Mouse (Mus musculus) cerebellum, adult 11-12 months (tissue): ENCODE data around the gene Ccdc71.

Experiments used
- DNase-seq: peaks from one replicate; pipeline ENCODE4 v3.0.0; 2022

Gene Ccdc71

DNA sequence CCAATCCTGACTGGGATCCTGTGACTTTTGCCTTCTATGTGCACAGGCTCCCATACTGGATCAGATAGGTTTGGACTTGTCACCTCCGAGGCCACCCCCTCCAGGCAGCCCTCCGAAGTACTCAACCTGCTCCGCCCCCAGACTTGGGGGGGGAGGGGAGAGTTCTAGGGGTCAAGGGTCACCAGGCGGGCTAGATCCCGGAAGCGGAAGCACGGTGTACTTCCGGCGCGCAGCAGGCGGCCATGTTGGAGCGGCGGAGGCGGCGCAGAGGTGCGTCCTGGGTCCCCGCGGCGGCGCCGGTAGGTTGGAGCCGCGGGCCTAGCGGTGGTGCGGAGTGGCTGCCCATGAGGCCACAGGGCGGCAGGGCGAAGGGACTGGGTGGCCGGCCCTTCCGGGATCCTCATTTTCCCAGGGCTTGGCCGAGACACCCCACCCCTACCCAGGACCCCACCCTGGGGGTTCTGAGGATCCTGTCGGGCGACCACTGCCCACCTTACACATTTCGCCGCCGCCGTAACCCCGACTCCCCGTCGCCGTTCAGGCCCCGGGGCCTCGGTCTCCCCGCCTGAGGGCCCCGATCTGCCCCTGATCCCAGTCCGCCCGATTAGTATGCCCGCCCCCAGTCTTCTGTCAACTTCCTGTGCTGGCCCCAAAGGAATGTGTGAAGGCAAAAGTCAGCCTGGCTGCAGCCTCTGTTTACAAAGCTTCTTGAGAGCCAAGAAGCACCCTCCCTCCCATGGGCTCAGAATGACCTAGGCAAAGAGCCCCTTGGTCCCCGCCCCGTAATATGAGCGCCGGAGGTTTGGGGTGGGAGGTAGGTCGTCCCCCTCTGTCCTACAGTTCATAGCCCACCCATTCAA lies at the start of gene Ccdc71:
Gene Ccdc71 (plus strand): TSS at position 209 of the 860 bp plus-strand sequence.
- DNase-seq = peak; percentile 86

DNA sequence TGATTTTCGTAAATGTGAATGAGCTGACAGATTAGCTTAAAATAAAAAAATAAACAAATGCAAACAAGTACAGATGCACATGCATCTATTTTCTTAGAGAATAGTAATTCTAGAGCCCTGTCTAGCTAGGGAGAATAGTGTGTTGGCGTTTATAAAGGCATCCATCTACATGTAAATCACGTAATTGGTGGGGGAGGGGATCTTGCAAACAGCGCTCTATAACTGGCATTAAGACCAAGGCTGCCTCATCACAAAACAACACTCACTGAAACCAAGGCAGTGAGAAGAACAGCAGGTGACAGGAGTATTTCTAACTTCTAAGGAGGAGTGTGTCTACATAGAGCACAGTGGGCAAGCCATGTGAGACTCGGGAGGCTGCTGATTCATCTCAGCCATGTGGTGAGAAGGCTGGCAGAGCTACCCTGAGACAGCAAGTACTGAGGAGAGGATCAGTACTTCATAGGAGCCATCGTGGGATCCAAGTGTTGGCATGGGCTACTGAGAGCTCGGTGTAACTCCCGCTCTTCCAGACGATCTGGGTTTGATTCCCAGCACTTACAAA lies 48.9 kb upstream of the Ccdc71 start:
- no peak for DNase-seq

DNA sequence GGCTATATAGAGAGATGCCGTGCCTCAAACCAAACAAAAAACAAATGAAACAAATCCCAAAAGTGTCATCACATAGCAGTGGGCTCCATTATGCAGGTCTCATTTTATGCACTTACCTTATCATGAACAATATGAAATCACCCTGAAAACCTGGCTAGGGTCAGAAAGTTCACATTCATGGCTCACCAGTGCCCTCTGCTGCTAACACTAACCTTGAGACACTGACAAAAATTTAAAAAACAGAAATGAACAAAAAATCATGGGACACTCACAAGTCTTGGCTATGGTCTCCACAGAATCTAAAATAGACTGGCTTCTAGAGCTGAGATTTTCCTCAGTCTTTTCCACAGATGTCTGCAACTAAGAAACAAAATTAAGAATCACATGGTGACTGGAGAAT lies 48.1 kb upstream of the Ccdc71 start:
- DNase-seq = no peak

DNA sequence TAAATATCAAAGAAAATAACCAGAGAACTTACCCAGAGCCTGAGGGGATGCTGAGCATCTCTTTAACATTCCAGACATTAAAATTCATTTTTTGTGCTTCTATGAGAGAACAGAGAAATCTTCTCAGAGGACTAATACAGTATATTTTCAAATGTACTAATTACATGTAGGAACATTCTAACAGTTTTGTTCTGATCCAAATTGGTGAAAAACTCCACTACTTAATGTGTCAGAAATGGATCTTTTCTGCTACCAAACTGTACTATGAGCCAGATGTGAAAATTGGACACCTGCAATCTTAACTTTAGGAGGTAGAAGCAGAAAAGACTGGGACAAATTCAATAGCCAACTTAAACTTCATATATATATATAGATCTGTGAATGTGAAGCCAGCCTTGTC lies 31.9 kb upstream of the Ccdc71 start, which contains the start of gene Ccdc36:
Gene Ccdc36 (minus strand): TSS at position 101 of the 400 bp plus-strand sequence.
- no peak for DNase-seq

DNA sequence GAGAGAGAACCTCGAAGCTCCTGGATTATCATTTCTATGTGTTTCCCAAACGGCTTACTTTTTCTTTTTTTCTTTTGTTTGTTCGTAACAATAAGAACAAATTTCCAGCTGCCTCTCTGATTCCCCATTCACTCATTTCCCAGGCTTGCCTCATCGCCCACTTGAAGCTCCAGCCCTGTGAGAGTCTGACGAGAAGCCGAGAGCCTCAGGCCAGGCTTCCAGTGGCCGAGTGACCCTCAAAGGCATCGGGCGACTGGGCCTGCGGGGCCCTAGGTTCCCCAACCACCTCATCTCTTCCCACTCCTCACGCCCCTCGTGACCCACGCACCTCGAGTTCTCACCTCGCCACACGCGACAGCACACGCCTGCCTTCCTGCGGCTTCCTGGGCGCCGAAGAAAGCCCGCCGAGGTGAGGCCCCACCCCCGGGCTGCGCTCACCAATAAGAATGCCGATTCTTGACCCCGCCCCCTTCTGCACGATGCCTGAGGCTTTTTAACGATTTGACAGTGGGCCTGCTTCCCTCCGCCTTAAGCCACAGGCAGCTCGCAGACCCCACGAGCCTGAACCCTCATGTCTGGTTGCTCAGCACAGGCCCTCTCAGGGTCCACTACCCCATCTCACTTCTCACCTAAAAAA lies 28.8 kb upstream of the Ccdc71 start:
- DNase-seq = no peak

DNA sequence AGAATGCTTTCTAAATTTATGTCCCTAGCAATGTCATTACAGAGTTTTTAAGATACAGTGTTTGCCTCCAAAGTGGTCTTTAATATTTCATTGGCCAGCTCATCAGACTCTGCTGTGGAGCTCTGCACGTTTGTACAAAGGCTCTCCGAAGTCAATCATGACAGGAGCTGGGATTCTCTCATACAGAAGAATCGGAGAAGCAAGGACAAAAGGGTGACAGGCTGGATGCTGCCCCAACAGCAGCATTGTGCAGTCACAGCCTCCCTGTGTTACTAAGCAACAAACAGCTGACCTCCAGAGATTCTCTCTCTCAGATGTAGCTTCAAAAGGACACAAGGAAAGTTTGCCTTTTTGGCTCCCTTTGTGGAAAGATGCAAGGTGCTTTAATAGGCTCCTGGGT lies 24.1 kb upstream of the Ccdc71 start, which contains the start of gene BC048562:
Gene BC048562 (plus strand): TSS at position 301 of the 400 bp plus-strand sequence.
- no peak for DNase-seq

DNA sequence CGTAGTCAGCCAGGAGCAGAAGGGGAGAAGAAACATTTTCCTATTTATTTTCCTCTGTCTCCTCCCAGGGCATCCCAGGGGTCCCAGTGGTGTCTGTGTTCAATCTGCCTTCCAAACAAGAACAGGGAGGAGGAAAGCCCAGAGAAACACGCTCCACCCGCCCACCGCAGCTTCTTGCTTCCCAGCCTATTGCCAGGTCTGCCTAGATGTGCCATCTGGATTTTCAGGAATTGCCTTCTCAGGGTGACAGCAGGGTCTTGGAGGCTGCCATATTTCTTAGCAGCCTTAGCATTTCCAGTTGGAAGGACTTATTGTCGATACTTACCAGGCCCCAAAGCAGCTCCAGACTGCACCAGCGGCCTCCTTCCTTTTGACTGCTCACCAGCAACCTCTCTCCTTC lies 21.2 kb upstream of the Ccdc71 start:
- no peak for DNase-seq

DNA sequence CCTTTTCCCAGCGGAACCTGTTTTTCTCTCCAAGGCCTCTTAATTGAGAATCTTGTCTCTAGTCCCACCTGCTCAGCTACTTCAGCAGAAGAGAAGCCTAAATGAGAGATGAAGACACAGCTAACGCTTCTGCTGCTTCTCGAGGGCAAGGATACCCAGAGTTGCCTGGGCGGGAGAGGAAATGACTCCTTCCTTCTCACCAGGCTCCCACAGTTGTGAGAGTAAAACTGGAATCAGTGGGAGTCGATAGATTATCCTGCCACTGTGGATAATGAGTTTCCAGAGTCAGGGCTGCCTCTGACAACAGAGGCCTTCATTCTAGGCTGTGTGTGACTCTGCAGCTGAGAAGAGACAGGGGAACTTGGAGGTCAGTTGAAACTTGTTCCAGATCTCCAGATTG lies 19.8 kb upstream of the Ccdc71 start:
- no peak for DNase-seq

DNA sequence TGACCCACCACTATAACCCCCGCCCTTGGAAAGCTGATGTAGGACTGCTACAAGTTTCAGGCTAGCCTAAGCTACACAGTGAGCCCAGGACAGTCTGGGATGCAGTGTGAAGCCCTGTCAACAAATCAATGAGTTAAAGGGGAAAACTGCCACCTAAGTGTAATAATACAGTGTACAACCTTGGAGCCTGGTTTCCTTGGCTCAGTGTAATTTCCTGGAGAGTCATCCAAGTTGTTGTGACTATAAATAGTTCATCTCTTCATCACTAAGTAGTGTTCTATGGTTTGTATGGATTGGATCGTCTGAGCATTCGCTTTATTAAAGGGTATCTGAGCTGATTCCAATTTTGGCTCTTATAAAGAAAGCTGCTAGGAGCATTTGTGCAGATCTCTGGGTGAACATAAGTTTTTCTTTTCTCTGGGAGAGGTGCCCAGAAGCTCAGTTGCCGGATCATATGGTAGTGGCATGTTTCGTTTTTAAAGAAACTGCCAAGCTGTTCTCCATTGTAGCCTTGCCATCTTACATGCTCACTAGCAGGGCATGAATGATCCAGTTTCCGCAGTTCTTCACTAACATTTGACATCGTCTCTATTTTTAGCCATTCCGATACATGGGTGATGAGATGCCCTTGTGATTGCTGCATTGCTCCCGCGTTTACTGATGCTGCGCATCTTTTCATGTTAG lies 18.9 kb upstream of the Ccdc71 start:
- DNase-seq = no peak

DNA sequence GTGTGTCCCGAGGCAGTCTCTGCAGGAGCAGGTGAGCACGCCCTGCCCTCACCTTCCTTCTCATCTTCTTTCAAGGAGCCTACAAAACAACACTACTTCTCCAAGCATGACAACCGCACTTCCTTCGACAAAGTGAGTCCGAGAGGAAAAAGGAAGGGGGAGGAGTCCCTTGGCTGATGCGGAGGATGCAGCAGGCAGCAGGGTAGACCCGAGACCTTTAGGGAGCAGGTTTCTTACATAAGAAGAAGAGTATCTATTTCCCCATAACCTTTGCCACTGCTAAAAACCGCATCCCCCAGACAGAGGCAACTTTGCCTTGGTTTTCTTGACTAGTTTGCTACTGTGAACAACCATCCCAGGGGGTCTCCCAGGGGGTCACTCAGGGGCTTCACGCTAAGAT lies 15.2 kb upstream of the Ccdc71 start:
- no peak for DNase-seq

DNA sequence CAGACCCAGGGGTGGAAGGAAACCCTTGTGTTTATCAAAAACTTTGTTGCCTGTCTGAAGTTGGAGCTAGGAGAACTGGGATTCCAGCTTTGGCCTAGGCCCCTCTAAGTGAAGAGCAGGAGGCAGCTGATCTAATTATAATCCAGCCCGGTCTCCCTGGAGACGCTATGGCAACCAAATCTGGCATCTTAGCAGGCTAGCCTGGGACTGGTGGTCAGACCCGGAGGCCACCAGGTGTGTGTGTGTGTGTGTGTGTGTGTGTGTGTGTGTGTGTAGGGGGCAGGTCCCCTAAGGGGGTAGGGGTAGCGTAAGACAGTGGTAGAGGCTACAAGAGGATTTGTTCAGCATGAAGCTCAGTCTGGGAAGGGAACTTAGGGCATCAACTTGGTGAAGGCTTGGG lies 10.5 kb upstream of the Ccdc71 start:
- DNase-seq = no peak

DNA sequence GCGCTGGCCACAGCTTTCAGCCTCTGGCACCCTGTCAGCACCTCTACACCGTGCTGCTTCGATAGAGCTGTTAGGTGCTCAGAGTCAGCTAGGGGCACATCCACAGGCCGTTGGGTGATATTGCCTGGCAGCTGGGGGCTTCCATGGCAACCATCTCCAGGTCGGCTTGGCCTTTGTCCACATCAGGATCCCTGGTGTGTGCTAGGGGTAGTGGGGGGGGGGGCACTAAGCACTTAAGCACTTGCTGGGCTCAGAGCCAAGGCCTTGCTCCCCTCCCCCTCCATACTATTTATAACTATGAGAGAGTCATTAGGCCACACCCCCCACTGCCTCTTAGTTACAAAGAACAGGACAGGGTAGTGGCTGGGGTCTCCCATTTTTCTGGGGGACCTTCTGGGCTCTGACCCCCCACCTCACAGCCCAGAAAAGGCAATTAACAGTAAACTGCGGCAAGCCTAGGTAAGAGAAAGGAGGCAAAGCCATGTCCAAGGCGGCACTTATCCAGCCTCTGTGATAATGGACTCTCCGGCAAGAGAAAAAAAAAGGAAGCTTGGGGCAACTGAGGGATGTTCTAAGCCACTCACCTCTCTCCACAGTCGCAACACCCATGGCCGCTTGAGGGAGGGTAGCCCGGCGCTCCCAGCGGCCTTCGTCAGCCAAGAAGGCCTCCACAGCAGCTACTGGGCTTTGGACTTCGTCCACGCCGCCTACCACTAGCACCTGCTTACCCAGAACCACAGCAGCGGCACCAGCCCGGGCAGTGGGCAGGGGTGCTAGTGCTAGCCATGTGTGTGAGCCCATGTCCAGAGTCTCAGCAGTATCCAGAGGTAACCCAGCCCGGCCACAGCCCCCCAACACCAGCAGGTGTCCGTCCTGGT lies 9.8 kb upstream of the Ccdc71 start:
- DNase-seq = peak; percentile 43

DNA sequence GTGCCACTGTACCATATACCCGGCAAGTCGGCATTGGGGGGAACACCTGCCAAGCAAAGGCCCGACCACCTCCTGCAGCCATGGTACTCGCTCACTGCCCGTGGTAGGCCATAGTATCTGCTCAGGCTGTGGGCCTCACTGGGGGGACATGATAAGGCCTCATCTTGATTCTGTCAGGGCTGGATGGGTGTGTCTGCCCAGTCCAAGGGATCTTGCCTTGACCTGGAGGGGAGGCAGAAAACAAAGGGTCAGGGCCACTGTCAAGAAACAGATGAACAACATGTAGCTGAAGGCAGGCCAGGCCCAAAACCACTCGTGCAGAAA lies 9.2 kb upstream of the Ccdc71 start:
- DNase-seq = no peak

DNA sequence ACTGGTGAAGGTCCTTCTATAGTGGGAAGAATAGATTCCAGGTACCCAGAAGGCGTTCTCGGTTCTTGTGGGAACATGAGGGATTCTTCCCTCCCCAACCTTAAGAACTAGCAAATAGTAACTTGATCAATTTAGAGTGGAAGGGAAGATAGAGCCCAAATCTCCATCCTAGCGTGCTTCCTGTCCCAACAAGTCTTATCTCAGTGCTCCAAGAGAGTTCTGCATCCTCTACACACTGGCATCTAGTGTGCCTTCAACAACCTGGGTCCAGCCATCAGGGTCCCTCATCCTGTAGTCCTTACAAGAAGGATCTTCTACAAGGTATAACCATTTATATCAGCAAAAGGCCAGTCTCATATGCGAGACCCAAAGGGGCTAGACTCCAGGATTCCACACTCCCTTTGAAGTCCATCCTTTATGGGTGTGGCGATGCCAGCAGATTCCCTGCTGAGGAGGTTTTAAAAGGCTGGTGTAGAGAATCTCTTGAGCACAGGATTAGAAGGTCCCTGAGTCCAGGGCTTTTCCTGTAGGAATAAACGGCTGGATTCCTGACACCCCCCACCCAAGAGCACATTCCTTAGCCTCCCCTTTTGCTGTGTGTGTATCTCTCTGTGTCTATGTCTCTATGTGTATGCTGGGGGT lies 8.7 kb upstream of the Ccdc71 start:
- no peak for DNase-seq

DNA sequence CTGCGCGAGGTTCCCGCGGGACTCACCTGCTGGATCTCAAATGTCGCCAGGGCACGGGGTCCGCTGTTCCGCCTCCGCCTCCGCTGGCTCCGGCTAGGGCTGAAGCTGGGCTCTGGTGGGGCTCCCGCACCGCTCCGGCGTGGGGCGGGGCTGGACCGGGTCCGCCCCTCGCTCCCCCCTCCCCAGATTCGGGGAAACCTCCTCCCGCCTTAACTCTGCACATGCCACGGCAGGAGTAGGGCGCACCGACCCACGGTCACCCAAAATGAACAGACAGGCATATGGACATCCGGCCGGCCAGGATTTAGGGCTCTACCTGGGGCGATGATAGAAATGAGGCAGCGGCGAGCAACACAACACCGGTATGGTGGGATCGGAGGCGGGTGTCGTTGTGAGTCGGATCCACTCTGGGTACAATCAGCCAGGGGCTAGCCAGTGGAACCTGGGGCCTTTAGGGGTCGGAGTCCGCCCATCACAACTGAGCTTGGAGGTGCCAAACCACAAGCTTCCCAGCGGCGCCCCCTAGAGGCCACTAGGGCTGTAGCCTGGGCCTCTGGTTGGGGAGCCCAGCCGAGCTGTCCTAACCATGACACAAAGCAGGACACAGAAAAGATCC lies 7.9 kb upstream of the Ccdc71 start:
- DNase-seq = peak; percentile 88

DNA sequence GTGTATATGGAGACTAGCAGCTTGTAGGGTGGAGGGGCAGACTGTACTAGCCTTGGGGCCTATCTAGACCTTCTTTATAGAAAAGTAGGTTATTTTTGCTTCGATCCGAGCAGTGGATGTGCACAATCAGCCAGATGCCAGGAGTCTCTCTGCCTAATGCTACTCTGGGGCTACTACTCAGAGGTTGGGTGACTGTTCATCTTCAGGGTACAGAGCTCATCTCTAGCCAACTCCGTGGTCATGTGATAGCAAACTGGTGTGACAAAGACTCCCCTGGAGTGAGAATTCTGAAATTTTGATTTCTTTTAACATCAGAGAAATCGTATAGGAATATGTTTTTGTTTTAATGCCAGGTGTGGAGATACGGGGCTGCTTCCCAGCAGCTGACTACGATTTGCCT lies 7.4 kb upstream of the Ccdc71 start:
- no peak for DNase-seq

DNA sequence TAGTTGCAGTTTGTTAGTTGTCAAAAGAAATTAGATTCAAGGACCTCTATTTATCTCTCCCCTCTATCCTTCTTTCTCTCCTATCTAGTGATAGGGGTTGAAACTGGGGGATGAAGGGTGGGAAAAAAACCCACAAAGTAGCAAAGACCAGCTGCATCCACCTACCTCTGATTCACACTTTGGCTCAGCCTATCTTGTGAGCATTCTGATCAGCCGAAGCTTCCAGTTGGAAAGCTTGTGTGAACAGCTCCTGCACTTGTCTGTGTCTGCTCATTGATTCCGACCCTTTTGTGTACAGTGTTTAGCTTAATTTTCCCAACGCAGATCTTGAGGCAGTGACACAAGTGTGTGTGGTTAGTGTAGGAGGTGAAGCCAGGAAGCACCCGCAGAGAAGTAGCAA lies 6.9 kb upstream of the Ccdc71 start:
- no peak for DNase-seq

DNA sequence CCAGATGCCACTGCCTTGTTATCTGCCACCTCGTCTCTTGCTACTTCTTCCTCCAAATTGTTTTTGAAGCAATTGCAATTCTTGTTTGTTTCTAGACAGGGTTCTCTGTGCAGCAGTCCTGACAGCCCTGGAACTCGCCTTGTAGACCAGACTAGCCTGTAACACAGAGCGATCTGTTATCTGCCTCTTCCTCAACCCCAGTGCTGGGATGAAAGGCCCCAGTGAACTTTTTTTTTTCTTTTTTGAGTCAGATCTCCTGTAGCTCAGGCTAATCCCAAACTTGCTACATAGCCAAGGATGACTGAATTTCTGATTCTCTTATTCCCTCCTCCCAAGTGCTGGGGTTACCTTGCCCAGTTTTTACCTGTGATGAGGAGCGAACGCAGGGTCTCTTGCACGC lies 5.9 kb upstream of the Ccdc71 start:
- DNase-seq = no peak

DNA sequence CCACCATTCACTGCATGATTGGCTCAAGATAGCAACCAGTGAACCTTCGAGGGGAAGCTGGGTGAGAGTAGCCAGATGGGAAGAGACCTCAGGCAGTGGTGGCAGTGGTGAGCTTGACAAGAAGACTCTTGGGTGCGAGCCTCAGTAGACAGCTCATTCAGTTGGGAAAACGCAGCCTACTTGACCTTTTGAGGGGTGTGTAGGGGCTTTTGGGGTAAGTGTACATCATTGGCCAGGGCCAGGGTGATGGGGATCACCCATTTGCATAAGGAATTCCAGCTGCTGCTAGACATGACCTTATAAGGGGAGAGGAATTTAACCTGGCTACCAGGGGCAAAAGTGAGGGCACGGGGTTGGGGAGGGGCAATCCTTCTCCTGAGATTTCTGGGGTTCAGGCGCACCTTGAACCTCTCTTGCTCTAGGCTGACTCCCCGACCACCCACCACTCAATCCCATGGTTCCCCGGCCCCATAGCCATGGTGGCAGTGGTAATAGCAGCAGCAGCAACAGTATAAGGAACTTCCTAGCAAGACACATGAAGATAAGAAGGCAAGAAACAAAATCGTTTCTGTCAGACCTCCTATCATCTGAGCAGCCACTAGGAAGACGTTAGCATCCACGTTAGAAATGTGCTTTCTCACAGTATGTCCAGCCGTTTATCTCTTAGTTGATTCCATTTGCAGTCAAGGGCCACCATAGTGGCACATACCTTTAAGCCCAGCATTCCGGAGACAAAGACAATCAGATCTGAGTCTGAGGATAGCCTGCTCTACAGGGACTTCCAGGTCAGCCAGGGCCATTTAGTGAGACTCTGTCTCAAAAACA lies 4.4 kb upstream of the Ccdc71 start:
- DNase-seq = no peak

DNA sequence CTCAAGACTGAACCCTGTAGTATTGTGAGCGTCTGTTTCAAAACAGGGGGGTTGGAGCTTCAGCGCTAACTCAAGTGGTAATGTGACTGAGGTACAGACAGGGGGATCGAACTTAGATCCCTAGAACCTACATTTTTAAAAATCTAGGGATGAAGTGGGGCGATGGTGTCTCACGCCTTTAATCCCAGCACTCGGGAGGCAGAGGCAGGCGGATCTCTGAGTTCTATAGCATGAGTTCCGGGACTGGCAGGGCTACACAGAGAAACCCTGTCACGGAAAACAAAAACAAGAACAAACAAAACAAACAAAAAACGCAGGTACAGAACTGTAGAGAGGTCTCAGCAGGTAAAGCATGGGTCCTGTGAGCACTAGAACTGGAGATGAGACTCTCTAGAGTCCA lies 3.4 kb upstream of the Ccdc71 start:
- DNase-seq = no peak

DNA sequence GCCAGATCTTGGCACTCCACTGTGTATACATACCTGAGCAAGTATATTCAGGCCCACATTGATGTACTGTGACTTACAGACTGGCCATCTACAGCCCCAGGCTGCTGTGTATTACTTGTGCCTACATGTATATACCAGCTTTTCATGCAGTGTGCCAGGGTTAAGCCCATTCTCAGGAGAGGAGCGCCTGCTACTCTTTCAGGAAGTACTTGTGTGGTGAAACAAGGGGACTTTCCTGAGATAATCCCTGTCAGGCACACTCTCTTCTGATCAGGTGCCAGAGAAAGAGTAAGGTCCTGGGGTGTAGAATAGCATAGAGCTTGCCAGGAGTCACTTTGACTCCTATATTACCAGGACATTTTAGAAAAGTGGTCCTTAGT lies 398 bp upstream of the Ccdc71 start:
- DNase-seq = no peak
